Mouse (Mus musculus) C2C12 (cell line): ENCODE measurements at regions not wholly inside any gene's neighbourhood (a gene's known extent, or its start where the extent isn't known, plus 50 kb on each side); places are given as distances from the start of the nearest gene placed in this dataset.

Source experiments
- H3K27me3 ChIP-seq: one replicate; pipeline ENCODE4 v1.6.1; 2011; ENCODE audit not compliant: control insufficient read depth, insufficient read depth, insufficient read length
- H3K36me3 ChIP-seq: one replicate; pipeline ENCODE4 v1.6.1; 2011; ENCODE audit not compliant: control insufficient read depth, insufficient read depth
- H3K4me3 ChIP-seq: one replicate; pipeline ENCODE4 v1.5.1; 2011; ENCODE audit warnings: mild to moderate bottlenecking, control low read depth; ENCODE audit not compliant: poor library complexity, insufficient read depth, severe bottlenecking
- H3K79me2 ChIP-seq: one replicate; pipeline ENCODE4 v1.6.1; 2011; ENCODE audit not compliant: control insufficient read depth, insufficient read depth
- H3K79me3 ChIP-seq: one replicate; pipeline ENCODE4 v1.6.1; 2011; ENCODE audit warnings: low read depth, control low read depth
- H3ac ChIP-seq: one replicate; pipeline ENCODE3; 2011; ENCODE audit warnings: low read depth; ENCODE audit not compliant: control insufficient read depth, insufficient read length
- CEBPB ChIP-seq: IDR thresholded peaks from one replicate; pipeline ENCODE4 v1.6.1; 2011; ENCODE audit warnings: low read depth, mild to moderate bottlenecking, control low read depth, moderate library complexity
- CTCF ChIP-seq: IDR thresholded peaks from one replicate; pipeline ENCODE4 v1.5.1; 2011; ENCODE audit not compliant: control insufficient read depth, insufficient read depth, insufficient read length
- FOSL1 ChIP-seq: IDR thresholded peaks from one replicate; pipeline ENCODE4 v1.8.0; 2011; ENCODE audit warnings: mild to moderate bottlenecking, low read length; ENCODE audit not compliant: poor library complexity, insufficient read depth, severe bottlenecking
- MAX ChIP-seq: IDR thresholded peaks from one replicate; pipeline ENCODE4 v1.6.1; 2011; ENCODE audit warnings: mild to moderate bottlenecking, control low read depth
- MYOD1 ChIP-seq: IDR thresholded peaks from one replicate; pipeline ENCODE4 v1.6.1; 2011; ENCODE audit warnings: low read depth; ENCODE audit not compliant: control insufficient read depth, insufficient read length
- MYOG ChIP-seq: IDR thresholded peaks from one replicate; pipeline ENCODE4 v1.6.1; 2011; ENCODE audit not compliant: control insufficient read depth, insufficient read length; ENCODE audit errors: extremely low read depth
- USF1 ChIP-seq: IDR thresholded peaks from one replicate; pipeline ENCODE4 v1.6.1; 2011; ENCODE audit warnings: low read depth, mild to moderate bottlenecking, control low read depth, moderate library complexity

DNA sequence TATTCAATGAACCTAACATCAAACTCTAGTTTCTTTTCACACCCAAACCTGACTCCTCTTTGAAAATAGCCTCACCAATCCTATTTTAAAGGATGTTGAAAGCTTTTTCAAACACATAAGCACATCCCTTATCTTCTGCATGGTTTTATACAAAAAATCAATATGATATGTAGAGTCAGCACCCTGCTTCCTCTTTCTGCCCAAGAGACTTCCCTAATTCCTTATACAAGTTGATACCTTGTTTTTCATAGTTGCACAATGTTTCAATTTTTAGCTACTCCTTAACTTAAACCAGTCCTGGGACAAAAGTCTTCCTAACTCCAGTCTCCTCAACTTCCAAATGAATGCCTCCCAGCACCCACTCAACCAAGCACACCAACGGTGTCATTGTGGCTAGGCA, 266.1 kb upstream of the Dynlrb2 start:
- Histone ChIP-seq H3K79me3 (no peaks in the 10 kb centered on the region), H3K79me2 (no peaks in the 10 kb centered on the region), H3ac (no peak overlapping the region), H3K4me3 (no peak overlapping the region), H3K27me3 (no peaks in the 10 kb centered on the region), H3K36me3 (no peaks in the 10 kb centered on the region)
- no peak for TF ChIP-seq CTCF
- no peak for TF ChIP-seq MYOD1
- TF ChIP-seq USF1: no peak
- no peak for TF ChIP-seq MAX
- TF ChIP-seq FOSL1: no peak
- TF ChIP-seq MYOG: no peak
- TF ChIP-seq CEBPB: no peak

DNA sequence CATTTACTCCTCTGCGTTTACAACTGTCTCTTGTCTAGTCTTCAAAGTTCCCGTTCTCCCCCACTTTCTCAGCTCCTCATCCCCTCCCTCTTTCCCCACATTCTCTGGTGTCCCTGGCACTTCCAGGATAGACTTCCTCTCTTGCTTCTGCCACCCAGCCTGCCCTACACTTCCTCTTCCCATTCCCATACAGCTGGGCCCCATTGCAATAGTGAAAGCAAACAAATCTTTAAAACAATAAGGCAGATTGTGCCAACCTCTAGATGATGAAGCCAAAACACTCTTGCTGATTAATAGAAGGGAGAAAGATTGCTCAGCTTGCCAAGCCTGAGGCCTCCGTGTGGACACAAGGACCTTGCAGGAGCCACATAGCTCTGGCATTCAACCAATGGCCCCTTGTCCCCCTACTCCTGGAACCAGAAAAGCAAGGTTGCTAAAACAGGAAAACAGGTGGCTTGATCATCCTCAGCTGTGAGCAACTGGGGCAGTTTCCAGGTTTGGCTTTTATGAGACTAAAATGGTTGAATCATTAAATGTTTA, 267.1 kb upstream of the Dynlrb2 start:
- Histone ChIP-seq H3K27me3 (no peaks in the 10 kb centered on the region), H3K79me3 (no peaks in the 10 kb centered on the region), H3K79me2 (no peaks in the 10 kb centered on the region), H3K4me3 (no peak overlapping the region), H3ac (no peak overlapping the region), H3K36me3 (no peaks in the 10 kb centered on the region)
- no peak for TF ChIP-seq MYOD1
- no peak for TF ChIP-seq MAX
- TF ChIP-seq USF1: no peak
- TF ChIP-seq CEBPB: no peak
- TF ChIP-seq FOSL1: no peak

DNA sequence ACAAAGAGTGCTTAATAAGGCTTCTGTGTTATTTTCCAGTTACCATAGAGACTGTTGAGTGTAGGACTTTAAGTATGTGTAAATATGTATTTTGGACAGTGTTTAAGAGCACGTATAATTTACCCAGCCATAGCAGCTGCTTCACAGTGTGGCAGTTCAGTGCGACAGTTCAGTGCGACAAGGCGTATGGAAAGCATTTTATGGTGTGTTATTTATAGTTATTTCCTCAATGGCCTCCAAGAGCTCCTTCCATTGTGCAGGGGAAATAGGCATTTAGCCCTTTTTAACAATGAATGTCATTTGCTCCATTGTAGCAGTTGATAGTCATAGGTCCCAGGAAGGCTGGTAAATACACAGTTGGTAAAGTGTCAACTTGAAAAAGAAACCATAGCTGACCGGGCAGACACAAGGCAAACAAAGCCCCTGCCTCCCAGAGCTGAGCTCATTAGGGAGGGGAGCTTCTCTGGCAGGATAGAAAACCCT, 275.1 kb upstream of the Dynlrb2 start:
- TF ChIP-seq MYOG (no peak), FOSL1 (no peak), CEBPB (no peak), MAX (no peak)
- no peaks in the 10 kb centered on the region for H3K79me3 ChIP-seq
- no peak overlapping the region for H3ac ChIP-seq
- no peaks in the 10 kb centered on the region for H3K36me3 ChIP-seq
- H3K27me3 ChIP-seq: no peaks in the 10 kb centered on the region
- H3K4me3 ChIP-seq: no peak overlapping the region
- no peaks in the 10 kb centered on the region for H3K79me2 ChIP-seq

DNA sequence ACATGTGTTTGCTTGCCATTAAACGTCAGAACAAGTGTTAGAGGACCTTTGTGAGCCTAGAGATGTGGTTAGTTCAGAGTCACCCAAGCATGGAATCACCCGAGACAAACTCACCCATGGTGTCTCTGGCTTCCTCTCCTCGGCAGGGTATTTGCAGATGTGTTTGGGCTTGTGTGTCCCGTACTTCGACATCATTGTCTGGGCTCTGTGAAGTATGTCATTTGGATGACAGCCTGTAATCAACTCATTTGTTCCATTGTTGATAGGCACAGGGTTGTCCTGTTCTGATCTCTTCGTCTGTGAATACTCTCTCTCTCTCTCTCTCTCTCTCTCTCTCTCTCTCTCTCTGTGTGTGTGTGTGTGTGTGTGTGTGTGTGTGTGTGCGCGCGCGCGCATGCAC, 277.8 kb upstream of the Dynlrb2 start:
- TF ChIP-seq MAX (no peak), MYOD1 (no peak), CTCF (no peak), MYOG (no peak)
- Histone ChIP-seq H3K27me3 (no peaks in the 10 kb centered on the region), H3K79me2 (no peaks in the 10 kb centered on the region), H3K36me3 (no peaks in the 10 kb centered on the region), H3K4me3 (no peak overlapping the region), H3K79me3 (no peaks in the 10 kb centered on the region), H3ac (no peak overlapping the region)

DNA sequence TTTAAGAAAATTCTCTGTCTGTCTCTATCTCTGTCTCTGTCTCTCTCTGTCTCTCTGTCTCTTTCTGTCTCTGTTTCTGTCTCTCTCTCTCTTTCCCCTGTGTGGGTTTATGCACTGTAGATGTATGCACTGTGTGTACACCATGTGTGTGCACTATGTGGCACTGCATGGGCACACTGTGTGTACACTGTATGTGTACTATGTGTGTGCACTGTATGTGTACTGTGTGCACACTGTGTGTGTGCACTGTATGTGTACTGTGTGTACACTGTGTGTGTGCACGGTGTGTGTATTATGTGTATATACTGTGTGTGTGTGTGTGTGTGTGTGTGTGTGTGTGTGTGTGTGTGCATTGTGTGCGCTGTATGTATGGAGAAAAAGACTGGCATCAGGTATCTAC, 281.5 kb upstream of the Dynlrb2 start:
- TF ChIP-seq CEBPB (no peak), MAX (no peak), FOSL1 (no peak), CTCF (no peak), USF1 (no peak), MYOD1 (no peak), MYOG (no peak)
- no peaks in the 10 kb centered on the region for H3K27me3 ChIP-seq
- no peaks in the 10 kb centered on the region for H3K36me3 ChIP-seq
- H3K79me3 ChIP-seq: no peaks in the 10 kb centered on the region
- no peak overlapping the region for H3ac ChIP-seq
- H3K4me3 ChIP-seq: no peak overlapping the region
- no peaks in the 10 kb centered on the region for H3K79me2 ChIP-seq

DNA sequence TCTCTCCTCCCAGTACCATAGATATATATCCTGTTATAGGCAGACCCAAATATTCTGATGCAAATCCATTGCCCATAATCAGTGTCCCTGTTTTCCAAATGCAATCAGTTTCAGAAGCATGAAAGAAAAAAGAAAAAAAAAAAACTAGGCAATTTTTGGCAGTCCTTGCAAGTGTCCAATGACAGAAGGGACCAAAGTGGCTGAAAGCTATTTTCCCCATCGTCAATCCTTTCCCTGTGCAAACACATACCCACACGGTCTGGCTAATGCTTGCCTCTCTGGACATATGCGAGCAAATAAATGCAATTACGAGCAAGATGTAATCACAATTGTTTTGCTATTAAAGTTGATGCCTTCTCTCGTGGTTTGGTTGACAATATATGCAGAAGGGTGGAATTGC, 288.9 kb upstream of the Dynlrb2 start:
- TF ChIP-seq MYOG (no peak), CTCF (no peak)
- Histone ChIP-seq H3K79me2 (no peaks in the 10 kb centered on the region), H3K79me3 (no peaks in the 10 kb centered on the region), H3K36me3 (no peaks in the 10 kb centered on the region), H3ac (no peak overlapping the region), H3K27me3 (no peaks in the 10 kb centered on the region), H3K4me3 (no peak overlapping the region)
